Mouse (Mus musculus): ENCODE results near the gene Tm7sf3.

- no peak for TF ChIP-seq CTCF (IDR thresholded peaks at IDR 0.05; ENCODE audit: extremely low read depth, insufficient read length, insufficient replicate concordance, low read depth, low read length)
- TF ChIP-seq POLR2A (IDR thresholded peaks at IDR 0.05; ENCODE audit: low read depth, low read length), result no peak
Observed at GRCm38 (mm10) chr6:146650013-146650412, 7.4 kb upstream of the Tm7sf3 start.

Data from small intestine, adult 2 months (tissue).